Mouse (Mus musculus) heart, adult 9 months (tissue): ENCODE measurements around the gene Lilra5.
"Not testable (repeated sequence)": the region's sequence is repeated elsewhere in the genome, so short reads cannot be mapped to it uniquely, and the experiment has no call there.

ENCODE experiments used
- DNase-seq, 2 experiments: peaks; one replicate each; pipeline ENCODE4 v3.0.0; 2022; ENCODE audit warnings: low spot score in 2 of 2

The Lilra5 gene

GRCm38 (mm10) chr7:4237454-4237853 lies at the start of gene Lilra5:
TSS of gene Lilra5 (plus strand) at chr7:4237754.
- DNase-seq, result peak in 1 of 2 experiments; percentile 7

- DNase-seq, result no peak
Observed at GRCm38 (mm10) chr7:4207126-4207525, 30.4 kb upstream of the Lilra5 start.

GRCm38 (mm10) chr7:4208626-4209025 lies 28.9 kb upstream of the Lilra5 start:
- no peak for DNase-seq

DNA sequence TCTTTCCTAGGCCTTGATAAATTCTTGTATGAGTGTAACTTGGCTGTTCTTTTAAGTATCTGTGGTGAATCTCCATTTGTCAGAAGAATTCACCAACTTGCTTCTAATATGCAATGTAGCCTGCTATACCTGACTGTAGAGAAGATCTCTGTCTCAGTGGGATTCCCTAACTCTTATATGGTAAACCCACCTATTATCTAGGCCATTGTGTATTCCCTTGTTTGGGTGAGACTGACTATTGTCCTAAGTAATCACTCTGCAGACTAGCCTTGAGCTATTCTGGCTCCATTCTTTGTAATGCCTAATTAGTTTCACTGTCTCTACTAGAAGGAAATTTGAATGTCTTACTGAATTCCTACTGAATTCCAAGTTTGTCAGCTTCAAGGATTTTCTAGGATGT lies 24.1 kb upstream of the Lilra5 start:
- not testable (repeated sequence) for DNase-seq

GRCm38 (mm10) chr7:4215396-4215795 lies 22.2 kb upstream of the Lilra5 start:
- DNase-seq, result no peak

DNA sequence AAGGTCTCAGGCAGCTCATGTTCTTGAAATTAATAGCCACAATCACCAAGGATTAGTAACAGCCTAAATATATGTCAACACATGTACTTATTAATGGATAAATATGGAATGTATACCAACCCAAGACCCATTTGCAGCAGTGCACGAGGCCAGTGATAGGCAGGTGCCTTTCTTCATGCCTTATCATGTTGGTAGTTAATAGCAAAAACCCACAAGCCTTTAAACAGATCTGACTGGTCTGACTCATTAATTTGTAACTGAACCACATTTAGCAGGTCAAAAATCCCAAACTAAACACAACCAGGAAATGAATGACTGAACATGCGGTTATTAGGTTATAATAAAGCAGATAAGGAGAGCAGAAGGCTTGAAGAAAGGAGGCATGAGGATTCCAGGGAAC lies 21.7 kb upstream of the Lilra5 start:
- DNase-seq, result no peak

DNA sequence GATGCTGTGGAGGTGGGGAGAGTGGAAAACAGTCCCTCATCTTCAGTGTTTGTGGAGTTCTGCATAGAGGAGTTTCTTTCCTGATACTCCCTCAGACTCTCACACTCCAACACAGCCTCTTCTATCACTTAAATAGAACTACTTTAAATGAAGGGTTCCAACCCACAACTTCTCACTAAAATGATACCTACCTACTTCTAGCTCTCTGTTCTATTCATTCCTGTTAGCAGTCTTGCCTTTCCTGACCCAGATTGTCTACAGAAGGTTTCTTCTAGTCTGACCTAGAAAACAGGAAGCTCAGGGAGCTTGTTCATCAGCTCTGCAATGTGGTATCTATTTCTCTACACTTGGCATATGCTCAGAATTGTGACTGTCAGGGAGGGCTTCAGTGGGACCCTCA lies 2.0 kb upstream of the Lilra5 start:
- no peak for DNase-seq

DNA sequence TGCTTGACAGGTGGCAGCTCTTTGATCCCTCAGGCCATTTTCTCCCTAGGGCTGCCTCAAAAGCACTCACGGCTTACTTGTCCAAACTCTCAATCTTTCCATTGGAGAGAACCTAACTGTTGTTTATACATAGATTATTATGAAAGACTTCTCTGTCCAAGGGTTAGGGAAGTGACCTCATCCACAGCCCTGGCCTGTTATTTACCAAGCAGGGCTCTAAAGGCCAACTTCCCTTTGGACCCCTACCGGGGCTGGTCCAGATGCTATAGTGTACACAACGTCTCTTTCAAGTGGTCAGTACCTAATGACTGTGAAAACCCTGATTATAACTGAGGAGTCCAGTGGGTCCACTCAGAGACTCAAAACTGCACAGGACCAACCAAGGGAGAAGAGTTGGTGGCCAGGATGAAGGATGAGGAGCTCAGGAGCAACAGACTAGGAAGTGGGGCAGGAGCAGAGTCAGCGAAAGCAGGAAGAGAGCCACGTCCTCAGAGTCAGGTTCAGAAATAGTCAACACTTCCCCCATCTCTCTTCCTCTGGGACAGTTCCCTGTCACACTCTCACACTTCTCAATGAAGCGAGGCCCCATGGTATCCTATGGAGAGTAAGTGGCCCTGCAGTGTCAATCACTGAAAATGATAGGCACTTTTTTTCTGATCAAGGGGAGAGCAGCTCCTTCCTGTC lies 1.6 kb downstream of the Lilra5 start:
- peak; percentile 38 to 48 for DNase-seq

DNA sequence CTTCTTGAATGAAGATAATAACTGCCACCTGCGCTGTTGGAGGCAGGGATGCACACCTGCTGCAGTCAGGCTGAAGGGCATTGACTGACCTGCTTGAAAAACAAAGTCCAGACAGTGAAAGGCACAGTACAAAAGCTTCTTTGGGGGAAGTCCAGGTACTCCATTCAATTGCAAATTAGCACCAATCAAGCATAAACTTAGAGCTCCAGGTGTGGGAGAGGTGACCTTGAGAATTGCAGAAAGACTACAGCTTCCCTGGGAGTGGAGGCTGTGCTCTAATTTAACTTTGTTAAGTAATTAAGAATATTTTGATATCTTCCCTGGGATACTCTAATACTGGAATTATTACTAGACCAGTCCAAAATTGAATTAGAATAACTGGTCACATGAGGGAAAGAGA lies 13.7 kb downstream of the Lilra5 start:
- DNase-seq, result not testable (repeated sequence)

GRCm38 (mm10) chr7:4256060-4256459 lies 18.5 kb downstream of the Lilra5 start:
- DNase-seq, result not testable (repeated sequence)

DNA sequence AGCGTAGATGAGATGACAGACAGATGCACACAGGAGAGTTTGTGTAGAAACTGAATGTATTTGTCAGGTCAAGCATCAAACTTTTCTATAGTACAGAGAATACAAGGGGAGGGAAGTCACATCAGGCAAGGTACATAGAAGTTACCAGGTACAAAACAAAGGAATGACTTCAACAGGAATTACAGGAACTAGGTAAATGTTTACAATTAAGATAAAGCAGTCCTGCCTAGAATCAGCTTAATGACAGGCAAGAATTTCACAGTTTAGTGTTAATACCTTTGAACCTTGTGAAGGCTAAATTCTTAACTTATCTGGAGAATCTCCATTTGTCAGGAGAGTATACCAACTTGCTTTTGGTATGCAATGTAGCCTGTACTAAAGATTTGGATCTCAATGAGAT lies 23.0 kb downstream of the Lilra5 start:
- not testable (repeated sequence) for DNase-seq

GRCm38 (mm10) chr7:4272106-4272505 lies 34.6 kb downstream of the Lilra5 start:
- DNase-seq, result not testable (repeated sequence)

- peak; percentile 5 to 41 for DNase-seq
Observed at GRCm38 (mm10) chr7:4273874-4274273, 36.3 kb downstream of the Lilra5 start.

GRCm38 (mm10) chr7:4275500-4275899 lies 37.9 kb downstream of the Lilra5 start:
- not testable (repeated sequence) for DNase-seq

- DNase-seq, result no peak
Observed at GRCm38 (mm10) chr7:4292638-4293037, 55.1 kb downstream of the Lilra5 start.
